In genomic region chr5:113856631-113857030, GRCm38 (mm10) we compare ENCODE assay signal across 13 mouse cellular contexts. TPM values are rescaled to one million over a fixed set of nuclear protein-coding genes. Genes with fewer than 3 reads are reported as not detected.
DNase-seq lines count a peak whose midpoint lies in the region; ATAC-seq lines count a peak whose summit lies in the region.
"Had no signal": no experiment of that assay in that cellular context is flagged by ENCODE, and none has a peak within 500 bp of the region (broad histone marks: within the 10 kb centered on the region; RNA-seq: fewer than 3 reads in every experiment).

No protein-coding gene starts in this region.

- H3K9ac ChIP-seq in forebrain, embryonic 15.5 days (replicated peaks), result 0 out of 2 replicates have a peak overlapping the region, but pooled peaks have one; percentile 1
- peak overlapping the region; percentile 4; the same call in 1 of the 2 replicates for H3K9ac ChIP-seq in midbrain, embryonic 11.5 days (ENCODE audit: low read length)
- H3K9ac ChIP-seq: embryonic facial prominence, embryonic 15.5 days; liver, embryonic 15.5 days; neural tube, embryonic 12.5 days; stomach, embryonic 15.5 days had no signal

- no peak for ATAC-seq in forebrain, embryonic 15.5 days (replicated peaks)
- ATAC-seq in midbrain, embryonic 11.5 days (ENCODE audit: low FRiP score), result no peak

- H3K4me2 ChIP-seq in forebrain, embryonic 15.5 days (replicated peaks), result no peak overlapping the region
- H3K4me2 ChIP-seq in midbrain, embryonic 11.5 days, result no peak overlapping the region
- H3K4me2 ChIP-seq: embryonic facial prominence, embryonic 15.5 days; liver, embryonic 15.5 days; neural tube, embryonic 12.5 days; stomach, embryonic 15.5 days had no signal

- peaks cover 28% of the 10 kb centered on the region for H3K36me3 ChIP-seq in heart, embryonic 10.5 days
- H3K36me3 ChIP-seq in embryonic facial prominence, embryonic 10.5 days (replicated peaks), result peaks cover 39% of the 10 kb centered on the region
- H3K36me3 ChIP-seq in forebrain, embryonic 15.5 days, result 0 out of 2 replicates have a peak, but pooled peaks cover 3% of the 10 kb centered on the region
- H3K36me3 ChIP-seq in midbrain, embryonic 11.5 days (ENCODE audit: control insufficient read depth, insufficient read depth, low read length), result peaks cover 2% of the 10 kb centered on the region; the same call in 1 of the 2 replicates

- no peaks in the 10 kb centered on the region for H3K27me3 ChIP-seq in heart, embryonic 10.5 days (ENCODE audit: insufficient read depth, poor library complexity, severe bottlenecking)
- no peaks in the 10 kb centered on the region for H3K27me3 ChIP-seq in embryonic facial prominence, embryonic 10.5 days (replicated peaks; ENCODE audit: low read depth, poor library complexity, severe bottlenecking)
- no peaks in the 10 kb centered on the region for H3K27me3 ChIP-seq in forebrain, embryonic 15.5 days
- H3K27me3 ChIP-seq in midbrain, embryonic 11.5 days (ENCODE audit: control insufficient read depth, insufficient read depth, low read length), result no peaks in the 10 kb centered on the region
- H3K27me3 ChIP-seq: embryonic facial prominence, embryonic 15.5 days; liver, embryonic 15.5 days; neural tube, embryonic 12.5 days; stomach, embryonic 15.5 days had no signal

- peaks cover 72% of the 10 kb centered on the region for H3K4me1 ChIP-seq in heart, embryonic 10.5 days
- H3K4me1 ChIP-seq in embryonic facial prominence, embryonic 10.5 days, result peaks cover 49% of the 10 kb centered on the region
- H3K4me1 ChIP-seq in forebrain, embryonic 15.5 days, result peaks cover 57% of the 10 kb centered on the region
- H3K4me1 ChIP-seq in midbrain, embryonic 11.5 days (ENCODE audit: control insufficient read depth, insufficient read depth, low read length), result peaks cover 11% of the 10 kb centered on the region

- 68% methylated on average over 7 of the region's 7 CpGs for WGBS in heart, embryonic 10.5 days
- WGBS in embryonic facial prominence, embryonic 10.5 days, result 64% methylated on average over 7 of the region's 7 CpGs
- WGBS in forebrain, embryonic 15.5 days, result 65% methylated on average over 7 of the region's 7 CpGs
- WGBS in midbrain, embryonic 11.5 days, result 80% methylated on average over 7 of the region's 7 CpGs

- H3K4me3 ChIP-seq in heart, embryonic 10.5 days, result no peak overlapping the region
- no peak overlapping the region for H3K4me3 ChIP-seq in embryonic facial prominence, embryonic 10.5 days
- no peak overlapping the region for H3K4me3 ChIP-seq in forebrain, embryonic 15.5 days
- no peak overlapping the region for H3K4me3 ChIP-seq in midbrain, embryonic 11.5 days (ENCODE audit: low read depth, low read length)
- H3K4me3 ChIP-seq: embryonic facial prominence, embryonic 15.5 days; liver, embryonic 15.5 days; neural tube, embryonic 12.5 days; stomach, embryonic 15.5 days had no signal

- H3K9me3 ChIP-seq in heart, embryonic 10.5 days, result no peaks in the 10 kb centered on the region
- H3K9me3 ChIP-seq in embryonic facial prominence, embryonic 10.5 days, result no peaks in the 10 kb centered on the region
- H3K9me3 ChIP-seq in forebrain, embryonic 15.5 days, result no peaks in the 10 kb centered on the region
- H3K9me3 ChIP-seq in midbrain, embryonic 11.5 days (ENCODE audit: control insufficient read depth, low read length), result no peaks in the 10 kb centered on the region
- H3K9me3 ChIP-seq: embryonic facial prominence, embryonic 15.5 days; liver, embryonic 15.5 days; neural tube, embryonic 12.5 days; stomach, embryonic 15.5 days had no signal

- intact Hi-C loops in heart, postnatal 36 days (cut with DNase I), result loop anchor here (2.0 kb wide), 1 partner anchor 32 kb away; no protein-coding TSS in a partner anchor
- intact Hi-C loops in left cerebral cortex, postnatal 14 days (cut with DNase I), result loop anchor here (10.0 kb wide), 1 partner anchor 48 kb away; the partner anchor contains the start of gene Coro1c
- intact Hi-C loops in left cerebral cortex, postnatal 25 days (cut with DNase I), result loop anchor here (5.0 kb wide), 1 partner anchor 51 kb away; the partner anchor contains the start of gene Coro1c

- peak overlapping the region; percentile 80 for H3K27ac ChIP-seq in heart, embryonic 10.5 days
- peak overlapping the region; percentile 36; the same call in 1 of the 2 replicates for H3K27ac ChIP-seq in embryonic facial prominence, embryonic 10.5 days (replicated peaks)
- H3K27ac ChIP-seq in forebrain, embryonic 15.5 days (replicated peaks), result peak overlapping the region; percentile 80
- no peak overlapping the region for H3K27ac ChIP-seq in midbrain, embryonic 11.5 days (ENCODE audit: low read depth, low read length)
- H3K27ac ChIP-seq: liver, embryonic 15.5 days had no signal

- no peak for DNase-seq in heart, embryonic 10.5 days (ENCODE audit: low spot score)
- DNase-seq in heart, postnatal 36 days, result no peak
- DNase-seq in embryonic facial prominence, embryonic 10.5 days (ENCODE audit: low spot score), result no peak
- DNase-seq in midbrain, embryonic 11.5 days (ENCODE audit: low spot score, missing footprints), result no peak
- DNase-seq in adrenal gland, postnatal 4 days (ENCODE audit: low spot score in 2 of 2), result no peak
- DNase-seq in left cerebral cortex, postnatal 14 days (ENCODE audit: low spot score in 2 of 2), result no peak
- no peak for DNase-seq in left cerebral cortex, postnatal 25 days (ENCODE audit: low spot score in 2 of 2)
- DNase-seq: cerebellum, postnatal 25 days had no signal

RNA-seq across cellular contexts. Expression of gene Selplg, which starts 24.2 kb away (rescaled TPM):
- 0.64 and 1.3 TPM in 2 replicates for polyA plus RNA-seq in heart, embryonic 10.5 days (2016; fragmentation: Nextera tagmentation; extraction: Ambion mirVana)
- 1 to 10 TPM; 3.1 to 4.6 TPM for total RNA-seq in heart, postnatal 36 days (2021)
- 0.58 and 0.83 TPM in 2 replicates for polyA plus RNA-seq in embryonic facial prominence, embryonic 10.5 days (2016; fragmentation: Nextera tagmentation; extraction: Ambion mirVana)
- polyA plus RNA-seq in forebrain, embryonic 15.5 days (2015; fragmentation: Nextera tagmentation; extraction: Ambion mirVana), result 1.8 TPM in 2 replicates
- polyA plus RNA-seq in midbrain, embryonic 11.5 days (2014; fragmentation: Nextera tagmentation; extraction: Ambion mirVana), result 1.3 TPM in 2 replicates
- total RNA-seq in adrenal gland, postnatal 4 days (2021), result 1 to 10 TPM; 3.2 to 4.3 TPM
- total RNA-seq in left cerebral cortex, postnatal 14 days (2021), result 10 to 100 TPM; 25.9 to 27.2 TPM
- total RNA-seq in left cerebral cortex, postnatal 25 days (2021), result 10 to 100 TPM; 30.2 to 32.9 TPM

RNA-seq across cellular contexts. Expression of gene Coro1c, which starts 51.9 kb away (rescaled TPM):
- 163 and 178 TPM in 2 replicates for polyA plus RNA-seq in heart, embryonic 10.5 days (2016; fragmentation: Nextera tagmentation; extraction: Ambion mirVana)
- total RNA-seq in heart, postnatal 36 days (2021), result 10 to 100 TPM; 34.3 to 37.5 TPM
- polyA plus RNA-seq in embryonic facial prominence, embryonic 10.5 days (2016; fragmentation: Nextera tagmentation; extraction: Ambion mirVana), result 178 and 198 TPM in 2 replicates
- polyA plus RNA-seq in forebrain, embryonic 15.5 days (2015; fragmentation: Nextera tagmentation; extraction: Ambion mirVana), result 221 and 224 TPM in 2 replicates
- 201 and 205 TPM in 2 replicates for polyA plus RNA-seq in midbrain, embryonic 11.5 days (2014; fragmentation: Nextera tagmentation; extraction: Ambion mirVana)
- total RNA-seq in adrenal gland, postnatal 4 days (2021), result 100 to 1,000 TPM in 1 of 2 experiments, 10 to 100 TPM in 1; 99.1 to 105 TPM
- total RNA-seq in left cerebral cortex, postnatal 14 days (2021), result 100 to 1,000 TPM in 1 of 2 experiments, 10 to 100 TPM in 1; 97.7 to 102 TPM
- 10 to 100 TPM; 76.1 to 77.5 TPM for total RNA-seq in left cerebral cortex, postnatal 25 days (2021)

RNA-seq across cellular contexts. Expression of gene Tmem119, which starts 56.3 kb away (rescaled TPM):
- polyA plus RNA-seq in heart, embryonic 10.5 days (2016; fragmentation: Nextera tagmentation; extraction: Ambion mirVana), result 13.5 and 42.1 TPM in 2 replicates
- total RNA-seq in heart, postnatal 36 days (2021), result 1 to 10 TPM; 5.6 to 5.9 TPM
- polyA plus RNA-seq in embryonic facial prominence, embryonic 10.5 days (2016; fragmentation: Nextera tagmentation; extraction: Ambion mirVana), result 72.7 and 83.3 TPM in 2 replicates
- polyA plus RNA-seq in forebrain, embryonic 15.5 days (2015; fragmentation: Nextera tagmentation; extraction: Ambion mirVana), result 4.9 and 5.1 TPM in 2 replicates
- 9.9 and 10.9 TPM in 2 replicates for polyA plus RNA-seq in midbrain, embryonic 11.5 days (2014; fragmentation: Nextera tagmentation; extraction: Ambion mirVana)
- total RNA-seq in adrenal gland, postnatal 4 days (2021), result 10 to 100 TPM; 24.5 to 25.2 TPM
- total RNA-seq in left cerebral cortex, postnatal 14 days (2021), result 10 to 100 TPM; 19.4 to 24.7 TPM
- total RNA-seq in left cerebral cortex, postnatal 25 days (2021), result 10 to 100 TPM; 23.3 to 25.6 TPM

Comparison
In these comparisons a context has a peak if more than half of its experiments do, and no peak if none do; other contexts are left out.
1. RNA of gene Selplg, which starts 24.2 kb away (total RNA-seq): 30.2 to 32.9 TPM in left cerebral cortex, postnatal 25 days and 25.9 to 27.2 TPM in left cerebral cortex, postnatal 14 days; 3.1 to 4.6 TPM in heart, postnatal 36 days and 3.2 to 4.3 TPM in adrenal gland, postnatal 4 days; every median in the first group is over 4 times any median in the second.